Mouse (Mus musculus) adrenal gland, adult 10 weeks (tissue): Measurements from ENCODE around the gene Ubr1. TPM values are rescaled to one million over a fixed set of nuclear protein-coding genes. Genes with fewer than 3 reads are reported as not detected.

Experiments
- polyA plus RNA-seq: library from polyadenylated mRNA; stranded (reverse); fragments of 350-450 nt; fragmentation: Illumina TruSeq; extraction: RNeasy Lipid Tissue Mini Kit (QIAGEN cat#74804); gene quantifications from one replicate; pipeline ENCODE4 v1.2.3, GENCODE M21; 2014; ENCODE audit warnings: low read depth, low replicate concordance

Ubr1 gene
- polyA plus RNA-seq, result 72.3 TPM

DNA sequence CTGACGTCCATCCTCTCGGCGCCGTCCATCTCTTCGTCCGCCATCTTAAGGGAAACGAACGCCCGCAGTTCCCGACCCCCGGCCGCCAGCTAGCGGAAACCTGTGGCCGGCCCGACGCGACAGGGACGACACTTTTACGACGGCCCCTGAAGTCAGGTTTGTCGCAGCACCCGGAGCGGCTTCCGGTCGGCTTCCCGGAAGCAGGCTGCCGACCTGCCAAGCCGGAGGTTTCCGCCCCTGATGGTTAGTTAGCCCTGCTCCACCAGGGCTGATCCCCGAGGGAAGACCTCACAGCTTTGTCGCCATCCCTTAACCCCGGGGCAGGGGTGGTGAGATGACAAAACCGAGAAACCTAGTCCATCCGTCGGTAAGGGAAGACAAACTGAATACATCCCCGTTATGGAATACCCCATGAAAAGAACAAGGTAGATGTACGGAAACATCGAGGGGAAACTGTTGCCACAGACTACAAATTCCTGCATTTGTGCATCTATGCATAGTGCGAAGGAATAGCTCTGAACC, at the start of gene Ubr1:
TSS of gene Ubr1 (minus strand) at position 157 of the 522 bp plus-strand sequence.

DNA sequence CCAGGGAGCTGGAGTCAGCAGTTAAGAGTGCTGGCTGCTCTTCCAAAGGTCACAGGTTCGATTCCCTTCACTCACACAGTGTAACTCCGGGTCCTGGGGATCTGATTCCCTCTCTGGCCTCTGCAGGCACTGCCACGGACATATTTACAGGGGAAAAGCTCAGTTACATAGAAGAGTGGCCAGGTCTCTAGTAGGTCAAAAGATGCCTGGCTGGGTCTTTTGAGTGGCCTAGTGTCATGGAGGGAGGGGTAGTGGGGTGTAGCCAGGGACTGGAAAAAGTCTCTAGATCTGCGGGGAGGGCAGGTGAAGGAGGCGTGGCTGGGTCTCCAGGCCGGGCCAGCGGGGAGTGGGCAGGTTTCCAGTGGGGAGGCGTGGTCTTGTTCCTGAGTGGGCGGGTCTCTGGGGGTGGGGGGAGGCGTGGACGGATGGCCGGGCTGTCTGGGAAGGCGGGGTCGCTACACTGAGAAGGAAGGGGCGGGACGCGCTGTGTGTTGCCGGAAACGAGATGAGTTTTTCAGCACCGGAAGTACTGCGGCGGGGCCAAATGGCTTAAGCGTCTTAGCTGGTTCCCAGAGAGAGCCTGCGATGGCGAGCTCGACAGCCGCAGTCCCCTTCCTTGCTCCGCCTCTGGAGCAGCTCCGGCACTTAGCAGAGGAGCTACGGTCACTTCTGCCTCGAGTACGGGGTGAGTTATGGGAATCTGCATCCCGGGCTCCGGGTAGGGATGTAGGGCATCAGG, 37.6 kb upstream of the Ubr1 start, which contains the start of gene Ccndbp1:
TSS of gene Ccndbp1 (plus strand) at position 479 of the 739 bp plus-strand sequence.

DNA sequence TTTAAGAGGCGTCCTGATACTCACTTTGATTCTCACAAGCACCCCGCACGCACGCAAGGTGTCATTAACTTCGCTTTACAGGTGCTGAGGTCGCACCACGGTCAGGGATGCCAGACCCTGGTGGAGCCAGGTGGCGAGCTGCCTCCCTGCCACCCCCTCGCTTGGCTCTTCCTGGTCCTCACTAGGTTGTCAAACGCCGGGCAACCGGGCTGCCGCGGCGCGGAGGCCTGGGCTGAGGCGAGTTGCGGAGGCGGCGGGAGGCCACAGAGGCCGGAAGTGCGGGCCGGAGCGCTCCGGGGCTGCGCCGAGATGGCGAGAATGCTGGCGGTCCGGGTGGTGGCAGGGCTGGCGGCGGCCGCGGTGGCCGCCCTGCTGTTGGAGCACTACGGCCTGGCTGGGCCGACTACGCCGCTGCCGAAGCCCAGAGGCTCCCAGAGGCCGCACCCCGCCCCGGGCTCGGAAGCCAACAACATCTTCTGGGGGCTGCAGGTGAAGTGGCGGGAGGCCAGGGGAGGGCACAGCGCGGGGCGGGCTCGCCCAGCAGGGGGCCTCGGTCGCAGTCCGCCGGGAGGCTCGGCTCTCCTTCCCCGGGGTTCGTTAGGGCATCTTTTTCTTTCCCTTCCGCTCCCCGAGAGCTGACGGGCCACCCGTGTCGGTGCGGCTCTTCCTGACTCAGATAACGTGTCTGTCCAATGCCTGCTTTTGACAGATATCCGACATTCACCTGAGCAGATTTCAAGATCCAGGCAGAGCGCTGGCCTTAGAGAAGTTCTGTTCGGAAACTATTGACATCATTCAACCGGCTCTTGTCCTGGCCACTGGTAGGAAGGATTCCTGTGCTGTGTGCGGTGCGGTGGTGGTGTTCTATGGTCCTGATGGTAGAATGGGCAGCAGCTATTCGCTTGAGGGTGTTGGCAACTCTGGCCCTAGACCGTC, 6.7 kb upstream of the Ubr1 start, which contains the start of gene Tmem62:
TSS of gene Tmem62 (plus strand) at position 28 of the 936 bp plus-strand sequence.

DNA sequence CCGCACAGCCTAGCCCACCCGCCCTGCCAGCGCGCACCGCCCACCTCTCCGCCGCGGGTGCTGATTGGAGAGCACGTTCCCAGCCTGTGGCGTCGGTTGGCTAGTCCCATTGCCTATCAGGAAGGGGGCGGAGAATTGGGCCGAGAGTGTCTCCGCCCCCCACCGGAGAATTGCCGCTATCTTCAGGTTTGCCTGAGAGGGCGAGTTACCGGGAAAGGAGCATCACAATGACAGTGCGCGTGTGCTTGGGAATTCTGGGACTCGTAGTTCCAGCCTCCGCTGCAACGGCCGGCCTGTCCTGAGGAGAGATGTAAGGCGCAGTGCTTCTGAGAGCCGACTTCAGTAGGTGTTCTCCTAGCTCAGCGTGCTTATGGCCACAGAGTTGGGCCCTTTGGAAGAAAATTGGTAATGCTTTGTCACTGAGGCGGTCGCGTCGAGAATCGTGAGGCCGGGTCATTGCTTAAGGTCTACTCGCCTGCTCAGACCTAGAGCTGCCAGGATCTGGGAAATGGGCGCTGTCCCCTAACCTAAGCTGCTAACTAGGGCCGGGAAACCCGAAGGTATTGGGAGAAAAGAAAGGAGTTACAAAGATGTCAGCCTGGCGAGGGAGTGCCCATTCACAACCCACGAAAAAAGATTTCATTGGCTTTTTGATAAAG, 120.0 kb downstream of the Ubr1 start, which contains the start of gene Ttbk2:
TSS of gene Ttbk2 (minus strand) at position 181 of the 659 bp plus-strand sequence.

DNA sequence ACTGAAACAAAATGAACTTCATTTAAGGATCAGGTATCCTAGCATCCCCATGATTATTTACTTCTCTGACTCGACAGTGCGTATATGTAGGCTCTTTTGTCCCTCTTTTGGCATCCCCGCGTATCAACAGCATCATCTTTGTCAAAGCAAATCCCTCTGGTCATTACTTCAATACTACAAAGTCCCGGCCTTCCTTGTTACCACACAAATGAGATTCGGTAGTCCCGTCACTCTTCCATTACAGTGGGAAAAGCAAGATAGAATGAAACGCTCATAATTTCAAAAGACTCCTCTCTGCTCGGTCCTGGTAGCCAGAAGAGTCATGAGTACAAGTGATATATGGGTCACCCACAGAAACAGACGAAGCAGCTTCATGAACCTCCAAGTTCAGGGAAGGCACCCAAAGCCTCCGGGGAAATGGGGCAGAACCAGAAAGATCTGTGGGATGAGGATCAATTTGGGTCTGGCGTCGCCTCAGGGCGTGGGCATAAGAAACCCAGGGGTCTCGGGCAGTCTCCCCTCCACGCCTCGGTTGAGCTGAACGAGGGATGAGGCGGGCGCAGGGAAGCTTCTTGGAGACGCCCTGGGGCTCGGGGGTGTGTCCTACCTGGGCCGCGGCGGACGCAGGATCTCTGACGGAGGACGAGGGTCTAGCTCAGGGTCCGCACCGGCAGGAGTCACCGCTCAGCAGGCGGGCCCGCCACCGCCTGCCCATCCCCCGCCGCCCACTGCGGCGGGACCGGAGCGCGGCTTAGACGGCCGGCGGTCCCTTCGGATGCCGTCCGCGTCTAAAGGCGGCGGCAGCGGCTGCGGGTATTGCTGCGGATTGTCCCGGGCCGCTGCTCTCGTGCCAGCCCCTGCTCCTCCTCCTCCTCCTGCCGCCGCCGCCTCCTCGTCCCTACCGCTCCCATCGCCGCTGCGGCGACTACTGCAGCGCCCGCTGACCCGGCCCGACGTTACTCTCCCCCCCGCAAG, 120.8 kb downstream of the Ubr1 start, which contains the start of gene Cdan1:
TSS of gene Cdan1 (minus strand) at position 680 of the 975 bp plus-strand sequence.

Other genes starting within 250 kb of the Ubr1 start
- gene Cdan1, start 120.6 kb downstream of the Ubr1 start, polyA plus RNA-seq, result 3.2 TPM
- gene Ttbk2, start 120.1 kb downstream of the Ubr1 start, polyA plus RNA-seq, result 15.6 TPM
- 73.4 TPM for gene Tmem62, start 6.3 kb upstream of the Ubr1 start, polyA plus RNA-seq
- 63.3 TPM for gene Ccndbp1, start 37.7 kb upstream of the Ubr1 start, polyA plus RNA-seq
- not detected for gene Epb42, start 66.4 kb upstream of the Ubr1 start, polyA plus RNA-seq
- not detected for gene Tgm5, start 115.1 kb upstream of the Ubr1 start, polyA plus RNA-seq
- not detected for gene Tgm7, start 139.1 kb upstream of the Ubr1 start, polyA plus RNA-seq
- gene Adal, start 169.7 kb upstream of the Ubr1 start, polyA plus RNA-seq, result 60.3 TPM
- gene Lcmt2, start 169.9 kb upstream of the Ubr1 start, polyA plus RNA-seq, result 4.4 TPM
- 101 TPM for gene Tubgcp4, start 199.9 kb upstream of the Ubr1 start, polyA plus RNA-seq
- 31.6 TPM for gene Zscan29, start 200.4 kb upstream of the Ubr1 start, polyA plus RNA-seq